Mouse (Mus musculus) hindbrain, embryonic 14.5 days (tissue): ENCODE results near the gene Zkscan17. TPM values are rescaled to one million over a fixed set of nuclear protein-coding genes. Genes with fewer than 3 reads are reported as not detected.

Experiments
- ATAC-seq: fragments of 200-750 bp; cut with Nextera tagmentation; 2 replicates; pipeline ENCODE4 v1.8.0; 2017; ENCODE audit warnings: moderate number of reproducible peaks, mild to moderate bottlenecking, moderate TSS enrichment, moderate library complexity; ENCODE audit not compliant: low FRiP score
- DNase-seq: peaks from one replicate; pipeline ENCODE4 v3.0.0-alpha.2; 2015; ENCODE audit warnings: low spot score
- H3K27ac ChIP-seq: fragments of 300-500 bp; sonication (generic); 2 replicates; pipeline ENCODE4 v1.5.1; 2014; ENCODE audit warnings: mild to moderate bottlenecking, moderate library complexity
- H3K27me3 ChIP-seq: fragments of 300-500 bp; sonication (generic); 2 replicates; pipeline ENCODE4 v1.6.1; 2014; ENCODE audit warnings: mild to moderate bottlenecking, low read length, mixed read lengths; ENCODE audit not compliant: control insufficient read depth, insufficient read depth
- H3K36me3 ChIP-seq: fragments of 300-500 bp; sonication (generic); replicated peaks from 2 replicates; pipeline ENCODE4 v1.6.1; 2014; ENCODE audit not compliant: control insufficient read depth, insufficient read depth
- H3K4me1 ChIP-seq: fragments of 300-500 bp; sonication (generic); replicated peaks from 2 replicates; pipeline ENCODE4 v1.6.1; 2014; ENCODE audit warnings: antibody characterized with exemption, low read length, mixed read lengths; ENCODE audit not compliant: control insufficient read depth, insufficient read depth
- H3K4me2 ChIP-seq: fragments of 300-500 bp; sonication (generic); replicated peaks from 2 replicates; pipeline ENCODE4 v1.6.1; 2014; ENCODE audit warnings: mild to moderate bottlenecking, moderate library complexity
- H3K4me3 ChIP-seq: fragments of 300-500 bp; sonication (generic); replicated peaks from 2 replicates; pipeline ENCODE4 v1.5.1; 2014; ENCODE audit warnings: mild to moderate bottlenecking, low read length
- H3K9ac ChIP-seq: fragments of 300-500 bp; sonication (generic); 2 replicates; pipeline ENCODE4 v1.6.1; 2014
- H3K9me3 ChIP-seq: fragments of 300-500 bp; sonication (generic); 2 replicates; pipeline ENCODE4 v1.6.1; 2016; ENCODE audit warnings: low read length; ENCODE audit not compliant: control insufficient read depth
- WGBS: fragments of 180-500 bp; shearing (Covaris S2); extraction: QIAGEN DNeasy Blood & Tissue Kit; methylation state at CpG from one replicate; pipeline ENCODE4 v1.1.7; 2014; 5-methylcytosine and 5-hydroxymethylcytosine counted together
- polyA plus RNA-seq: library from polyadenylated mRNA; unstranded; fragments of >200 nt; fragmentation: Nextera tagmentation; extraction: Ambion mirVana; gene quantifications from 2 replicates; pipeline ENCODE4 v1.2.1, GENCODE M21; 2014

The Zkscan17 gene
- polyA plus RNA-seq, 1 experiment from 2014 or later: 13.7 TPM

- Histone ChIP-seq H3K4me1 (peaks cover 13% of the 10 kb centered on the region), H3K27me3 (no peaks in the 10 kb centered on the region), H3K36me3 (0 out of 2 replicates have a peak, but pooled peaks cover 4% of the 10 kb centered on the region), H3K9ac (no peak overlapping the region), H3K4me2 (no peak overlapping the region), H3K9me3 (no peaks in the 10 kb centered on the region), H3K27ac (no peak overlapping the region), H3K4me3 (no peak overlapping the region)
- DNase-seq: no peak
- ATAC-seq: no peak
- 65% methylated on average over 1 of the region's 1 CpGs for WGBS
Measured at GRCm38 (mm10) chr11:59511558-59511957, 15.0 kb downstream of the Zkscan17 start.

DNA sequence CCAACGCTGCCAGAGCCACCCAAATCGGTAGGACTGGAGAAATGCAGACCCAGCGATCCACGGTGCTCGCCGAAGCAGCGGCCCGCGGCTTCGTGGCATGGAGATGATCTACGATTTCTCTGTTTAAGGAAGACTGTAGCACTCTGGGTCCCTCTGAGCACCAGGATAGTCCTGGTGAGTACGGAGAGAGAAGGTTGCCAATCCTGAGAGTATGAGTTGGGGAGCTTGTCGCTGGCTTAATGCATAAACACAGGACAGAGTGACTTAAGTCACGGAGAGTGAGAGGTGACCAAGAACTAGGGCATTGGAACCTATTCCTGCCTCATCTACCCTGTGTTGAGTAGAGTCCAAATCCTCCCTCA is 19.9 kb downstream of the Zkscan17 start:
- peaks cover 17% of the 10 kb centered on the region for H3K4me1 ChIP-seq

DNA sequence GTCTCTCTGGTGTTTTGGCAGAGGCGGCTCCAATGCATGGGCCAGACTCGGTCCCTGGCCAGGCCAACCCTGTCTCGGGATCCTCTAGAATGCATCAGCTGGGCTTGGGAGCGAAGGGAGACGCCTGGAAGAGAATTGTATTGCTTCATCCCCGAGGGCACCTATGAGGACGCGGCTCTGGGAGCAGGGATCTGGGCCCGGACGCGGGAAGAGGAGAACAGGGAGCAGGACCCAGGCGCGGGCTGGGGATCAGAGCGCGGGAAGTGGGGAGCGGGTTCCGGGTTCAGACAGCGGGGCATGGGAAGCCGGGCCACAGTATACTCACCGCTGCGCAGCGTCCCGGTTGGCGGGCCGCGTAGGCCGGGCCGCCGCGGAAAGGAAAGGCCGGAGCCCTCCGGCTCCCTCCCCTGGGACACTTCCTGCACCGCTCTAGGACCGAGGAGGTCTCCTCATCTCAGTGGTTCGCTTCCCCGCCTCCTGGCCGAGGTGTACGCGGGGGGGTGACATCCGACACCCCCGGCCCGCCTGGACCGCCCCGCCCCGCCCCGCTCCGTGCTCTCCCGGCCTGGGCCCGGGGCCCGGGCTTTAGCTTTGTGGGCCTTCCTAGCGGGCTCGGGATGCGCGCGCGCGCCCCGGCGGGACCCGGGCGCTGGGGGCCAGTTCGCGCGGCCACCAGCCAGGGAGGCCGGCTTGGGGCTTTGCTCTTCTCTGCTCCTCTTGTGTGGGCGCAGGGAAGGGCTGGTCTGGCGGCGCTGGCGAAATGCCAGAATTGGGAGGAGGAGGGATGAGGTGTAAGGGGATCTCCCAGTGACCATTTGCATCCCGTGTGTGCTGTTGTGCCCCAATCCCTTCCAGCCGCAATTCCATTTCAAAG is 20.5 kb downstream of the Zkscan17 start:
- no peaks in the 10 kb centered on the region for H3K9me3 ChIP-seq
- peaks cover 17% of the 10 kb centered on the region for H3K4me1 ChIP-seq
- WGBS: under 1% methylated on average over 48 of the region's 71 CpGs
- DNase-seq (peak; percentile 78), ATAC-seq (peak; percentile 89)
- peak overlapping the region; percentile 99 for H3K9ac ChIP-seq
- H3K27ac ChIP-seq: peak overlapping the region; percentile 87
- H3K4me3 ChIP-seq: peak overlapping the region; percentile 94
- H3K36me3 ChIP-seq: peaks cover 38% of the 10 kb centered on the region
- H3K4me2 ChIP-seq: peak overlapping the region; percentile 75
- no peaks in the 10 kb centered on the region for H3K27me3 ChIP-seq

More for the DNA sequence above, 19.9 kb downstream of the Zkscan17 start:
- Histone ChIP-seq H3K36me3 (peaks cover 32% of the 10 kb centered on the region), H3K9ac (peak overlapping the region; percentile 99), H3K9me3 (no peaks in the 10 kb centered on the region), H3K4me3 (peak overlapping the region; percentile 94), H3K4me2 (peak overlapping the region; percentile 75), H3K27me3 (no peaks in the 10 kb centered on the region), H3K27ac (peak overlapping the region; percentile 87)
- WGBS: under 1% methylated on average over 14 of the region's 14 CpGs
- DNase-seq (peak; percentile 38), ATAC-seq (peak; percentile 8; the same call in 1 of the 2 replicates)

DNA sequence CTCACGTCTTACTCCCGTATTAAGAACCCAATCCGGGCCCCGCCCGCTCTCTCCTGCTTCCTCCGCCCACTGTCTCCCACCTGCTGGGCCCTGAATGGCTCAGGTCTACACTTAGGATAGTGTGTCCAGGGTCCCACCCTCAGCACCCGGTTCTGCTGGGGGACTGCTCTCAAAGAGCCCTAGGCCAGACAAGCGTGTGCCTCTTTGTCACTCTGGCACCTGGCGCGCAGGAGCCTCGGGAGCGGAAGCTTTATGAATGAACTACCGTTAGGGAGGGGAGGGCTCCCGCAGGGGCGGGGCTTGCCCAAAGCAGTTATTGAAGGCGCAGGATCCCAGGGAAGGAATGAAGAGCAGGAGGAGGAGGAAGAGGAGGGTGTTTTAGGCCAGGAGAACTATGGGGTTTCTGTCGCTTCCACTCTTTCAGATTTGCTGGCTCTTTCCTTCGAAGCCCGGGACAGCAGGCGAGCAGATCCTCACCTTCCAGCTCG is 21.2 kb downstream of the Zkscan17 start:
- H3K4me2 ChIP-seq: peak overlapping the region; percentile 75
- H3K4me1 ChIP-seq: peaks cover 17% of the 10 kb centered on the region
- peak; percentile 61 for DNase-seq
- no peaks in the 10 kb centered on the region for H3K27me3 ChIP-seq
- under 1% methylated on average over 21 of the region's 21 CpGs for WGBS
- peaks cover 45% of the 10 kb centered on the region for H3K36me3 ChIP-seq
- peak; percentile 56 for ATAC-seq
- H3K9ac ChIP-seq: peak overlapping the region; percentile 99
- no peaks in the 10 kb centered on the region for H3K9me3 ChIP-seq
- peak overlapping the region; percentile 94 for H3K4me3 ChIP-seq
- peak overlapping the region; percentile 87 for H3K27ac ChIP-seq

DNA sequence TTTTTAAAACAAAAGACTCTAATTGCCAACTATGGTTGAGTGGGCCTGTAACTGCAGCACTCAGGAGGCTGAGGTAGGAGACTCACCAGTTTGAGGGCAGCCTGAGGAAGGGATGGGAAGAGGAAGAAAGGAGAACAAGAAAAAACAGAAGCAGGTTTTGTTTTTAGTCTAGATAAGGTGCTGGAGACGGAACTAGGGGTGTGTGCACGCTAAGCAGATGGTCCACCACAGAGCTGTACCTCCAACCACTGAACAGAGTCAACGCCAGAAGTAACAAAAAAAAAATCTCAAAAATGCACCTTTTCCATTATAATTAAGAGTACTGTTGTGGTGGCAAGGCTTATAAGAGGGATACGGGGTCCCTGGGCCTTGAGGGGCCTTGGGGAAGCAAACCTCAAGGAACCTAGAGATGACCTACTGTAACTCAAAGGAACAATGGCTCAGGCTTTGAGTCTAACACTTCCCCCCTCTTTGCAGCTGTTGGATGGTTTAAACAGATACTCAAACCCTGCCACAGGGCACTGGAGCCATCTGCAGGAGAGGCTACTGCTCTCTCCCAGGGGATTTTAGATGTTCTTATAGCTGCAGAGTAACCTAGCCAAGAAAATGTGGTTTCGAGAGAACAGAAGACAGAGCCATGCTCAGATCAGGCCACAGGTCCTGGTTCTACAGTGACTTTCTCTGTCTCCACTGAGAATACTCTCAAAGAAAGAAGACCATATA is 24.4 kb downstream of the Zkscan17 start:
- peaks cover 8% of the 10 kb centered on the region for H3K4me1 ChIP-seq
- H3K4me2 ChIP-seq: no peak overlapping the region
- no peaks in the 10 kb centered on the region for H3K27me3 ChIP-seq
- DNase-seq: no peak
- H3K36me3 ChIP-seq: peaks cover 74% of the 10 kb centered on the region
- no peak overlapping the region for H3K27ac ChIP-seq
- no peak overlapping the region for H3K4me3 ChIP-seq
- H3K9ac ChIP-seq: no peak overlapping the region
- H3K9me3 ChIP-seq: no peaks in the 10 kb centered on the region
- 96% methylated on average over 5 of the region's 5 CpGs for WGBS
- no peak for ATAC-seq

DNA sequence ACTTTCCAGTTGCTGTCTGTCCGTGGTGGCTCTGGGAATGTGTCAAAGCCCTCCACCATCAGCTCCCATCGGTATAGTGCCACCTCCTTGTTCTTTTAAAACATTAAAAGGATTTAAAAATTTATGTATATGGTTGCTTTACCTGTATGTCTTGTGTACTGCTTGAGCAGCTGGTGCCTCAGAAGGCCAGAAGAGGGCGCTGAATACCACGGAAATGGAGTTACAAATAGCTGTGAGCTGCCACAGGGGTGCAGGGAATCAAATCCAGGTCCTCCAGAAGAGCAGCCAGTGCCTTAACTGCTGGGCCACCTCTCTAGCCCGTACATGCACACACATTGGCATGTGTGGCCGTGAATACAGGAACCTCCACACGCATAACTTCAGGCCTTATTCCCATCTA is 28.8 kb downstream of the Zkscan17 start:
- H3K9me3 ChIP-seq: no peaks in the 10 kb centered on the region
- H3K4me3 ChIP-seq: no peak overlapping the region
- no peak overlapping the region for H3K4me2 ChIP-seq
- ATAC-seq: no peak
- H3K27ac ChIP-seq: no peak overlapping the region
- no peaks in the 10 kb centered on the region for H3K4me1 ChIP-seq
- H3K36me3 ChIP-seq: peaks cover 98% of the 10 kb centered on the region
- H3K9ac ChIP-seq: no peak overlapping the region
- no peak for DNase-seq
- WGBS: 93% methylated on average over 7 of the region's 7 CpGs
- H3K27me3 ChIP-seq: no peaks in the 10 kb centered on the region

GRCm38 (mm10) chr11:59496672-59497310 is 29.8 kb downstream of the Zkscan17 start:
- no peak overlapping the region for H3K4me3 ChIP-seq
- no peaks in the 10 kb centered on the region for H3K4me1 ChIP-seq
- 90% methylated on average over 6 of the region's 6 CpGs for WGBS
- peaks cover 97% of the 10 kb centered on the region for H3K36me3 ChIP-seq
- no peak for ATAC-seq
- no peak overlapping the region for H3K9ac ChIP-seq
- no peaks in the 10 kb centered on the region for H3K27me3 ChIP-seq
- H3K27ac ChIP-seq: no peak overlapping the region
- DNase-seq: no peak
- no peaks in the 10 kb centered on the region for H3K9me3 ChIP-seq
- no peak overlapping the region for H3K4me2 ChIP-seq

DNA sequence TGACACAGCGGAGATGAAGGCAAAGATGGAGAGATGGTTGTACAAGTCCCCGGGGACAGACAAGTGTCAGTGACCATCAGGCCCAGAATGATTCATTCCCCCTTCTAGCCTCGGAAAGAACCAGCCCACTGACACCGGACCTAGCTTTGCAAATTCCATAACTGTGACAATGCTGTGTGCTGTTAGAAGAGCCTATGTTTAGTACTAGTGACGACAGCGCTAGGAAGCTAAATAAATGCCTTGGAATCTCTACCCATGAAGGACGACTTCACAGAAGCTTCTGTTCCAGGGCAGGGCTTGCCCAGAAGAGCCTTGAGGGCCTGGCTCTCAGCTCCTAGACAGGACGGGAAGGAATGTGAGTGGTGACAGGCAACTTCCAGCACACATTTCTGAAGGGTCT is 40.3 kb downstream of the Zkscan17 start:
- H3K4me1 ChIP-seq: no peaks in the 10 kb centered on the region
- no peak for DNase-seq

DNA sequence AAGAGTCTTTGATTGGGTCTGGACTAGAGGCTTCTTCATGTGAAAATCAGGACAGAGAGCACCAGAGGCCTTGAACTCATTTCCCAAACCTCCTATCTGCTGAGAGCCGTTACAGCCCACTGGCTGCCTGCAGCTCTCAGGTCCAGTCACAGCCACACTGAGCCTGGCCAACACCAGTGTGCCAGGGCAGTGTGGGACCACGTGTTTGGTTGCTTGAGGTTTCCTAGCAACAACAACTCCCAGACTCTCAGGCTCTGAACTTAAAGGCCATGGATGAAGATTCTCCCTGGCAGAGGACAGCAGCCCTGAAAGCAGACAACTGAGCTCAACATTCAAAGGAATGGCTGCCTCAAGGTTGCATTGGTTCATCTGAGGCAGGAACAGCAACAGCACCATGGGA is 40.9 kb downstream of the Zkscan17 start:
- peaks cover 50% of the 10 kb centered on the region for H3K36me3 ChIP-seq
- H3K27me3 ChIP-seq: no peaks in the 10 kb centered on the region
- ATAC-seq (no peak), DNase-seq (no peak)
- H3K9me3 ChIP-seq: no peaks in the 10 kb centered on the region
- H3K4me3 ChIP-seq: no peak overlapping the region
- WGBS: 46% methylated on average over 2 of the region's 2 CpGs
- H3K27ac ChIP-seq: no peak overlapping the region
- no peak overlapping the region for H3K4me2 ChIP-seq
- H3K4me1 ChIP-seq: no peaks in the 10 kb centered on the region
- H3K9ac ChIP-seq: no peak overlapping the region

More for the DNA sequence above, 40.3 kb downstream of the Zkscan17 start:
- Histone ChIP-seq H3K4me3 (no peak overlapping the region), H3K9me3 (no peaks in the 10 kb centered on the region), H3K27ac (no peak overlapping the region), H3K27me3 (no peaks in the 10 kb centered on the region), H3K36me3 (peaks cover 56% of the 10 kb centered on the region), H3K4me2 (no peak overlapping the region), H3K9ac (no peak overlapping the region)
- ATAC-seq: no peak
- WGBS: 89% methylated on average over 8 of the region's 8 CpGs
